Mouse (Mus musculus) adrenal gland, postnatal 10 days (tissue): Measurements from ENCODE around the gene Cpsf6. TPM values are rescaled to one million over a fixed set of nuclear protein-coding genes. Genes with fewer than 3 reads are reported as not detected.
"Not testable (repeated sequence)": the region's sequence is repeated elsewhere in the genome, so short reads cannot be mapped to it uniquely, and the experiment has no call there.

Source experiments
- DNase-seq: peaks from one replicate; pipeline ENCODE4 v3.0.0; 2021; ENCODE audit warnings: mixed read lengths
- total RNA-seq, 2 experiments: library from RNA; stranded (reverse); gene quantifications; 2 replicates each; pipeline ENCODE4 v1.2.3; 2021

Cpsf6 gene
- total RNA-seq, 2 experiments from 2014 or later = 69.7 to 81.3 TPM

DNA sequence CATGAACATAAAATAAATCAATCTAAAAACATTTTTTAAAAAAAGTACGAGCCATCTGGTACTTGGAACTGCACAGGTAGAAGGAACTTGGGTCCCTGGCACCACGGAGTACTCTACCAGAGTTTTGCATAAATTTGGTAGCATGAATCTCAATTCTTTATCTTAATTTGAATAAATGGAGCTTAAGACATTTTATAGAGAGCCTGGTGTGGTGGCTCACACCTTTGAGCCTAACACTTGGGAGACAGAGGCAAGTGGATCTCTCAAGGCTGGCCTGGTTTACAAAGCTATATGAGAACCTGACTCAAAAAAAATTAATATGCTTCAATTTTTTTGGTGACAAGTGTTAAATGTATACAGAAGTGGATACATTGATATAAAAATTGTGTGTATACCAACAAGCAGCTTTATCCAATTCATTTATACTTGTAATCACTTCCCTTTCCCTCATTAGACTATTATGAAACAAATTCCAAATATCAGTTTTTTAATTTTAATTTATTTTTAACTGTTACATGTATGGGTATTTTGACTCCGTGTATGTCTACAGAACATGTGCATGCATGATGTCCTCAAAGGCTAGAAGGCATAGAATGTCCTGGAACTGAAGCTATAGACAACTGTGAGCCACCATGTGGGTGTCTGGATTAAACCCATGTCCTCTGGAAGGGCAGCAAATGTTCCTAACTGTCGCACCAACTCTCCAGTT is 20.6 kb upstream of the Cpsf6 start:
- DNase-seq = no peak

GRCm38 (mm10) chr10:117399839-117400238 is 20.0 kb upstream of the Cpsf6 start:
- no peak for DNase-seq

- DNase-seq = no peak
These were observed 19.4 kb upstream of the Cpsf6 start for GRCm38 (mm10) chr10:117399196-117399595.

- DNase-seq = no peak
These were observed 18.4 kb upstream of the Cpsf6 start for GRCm38 (mm10) chr10:117398044-117398780.

DNA sequence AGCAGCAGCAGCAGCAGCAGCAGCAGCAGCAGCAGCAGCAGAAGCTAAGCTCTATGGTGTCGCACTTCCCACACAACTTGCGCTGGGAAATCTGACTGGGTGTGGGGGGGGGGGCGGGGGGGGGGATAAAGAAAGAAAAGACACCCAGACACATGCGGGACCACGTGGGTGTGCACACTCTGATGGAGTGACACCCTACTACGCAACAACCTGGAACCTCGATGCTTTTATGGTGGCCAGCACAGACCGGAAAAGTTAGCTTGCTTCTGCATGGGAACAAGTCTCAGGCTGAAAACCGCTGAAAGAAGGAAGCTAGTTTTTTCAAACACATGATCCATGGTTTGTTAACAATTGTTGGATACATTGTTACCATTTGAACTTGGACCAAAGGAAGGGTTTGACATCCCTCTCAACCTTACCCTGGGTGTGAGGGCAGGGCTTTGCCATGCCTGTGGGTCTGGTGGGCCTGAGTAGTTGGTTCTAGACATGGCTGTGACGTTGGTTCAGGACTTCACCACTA is 17.4 kb upstream of the Cpsf6 start:
- DNase-seq = no peak

- DNase-seq = no peak
These were observed 16.7 kb upstream of the Cpsf6 start for GRCm38 (mm10) chr10:117396386-117397048.

DNA sequence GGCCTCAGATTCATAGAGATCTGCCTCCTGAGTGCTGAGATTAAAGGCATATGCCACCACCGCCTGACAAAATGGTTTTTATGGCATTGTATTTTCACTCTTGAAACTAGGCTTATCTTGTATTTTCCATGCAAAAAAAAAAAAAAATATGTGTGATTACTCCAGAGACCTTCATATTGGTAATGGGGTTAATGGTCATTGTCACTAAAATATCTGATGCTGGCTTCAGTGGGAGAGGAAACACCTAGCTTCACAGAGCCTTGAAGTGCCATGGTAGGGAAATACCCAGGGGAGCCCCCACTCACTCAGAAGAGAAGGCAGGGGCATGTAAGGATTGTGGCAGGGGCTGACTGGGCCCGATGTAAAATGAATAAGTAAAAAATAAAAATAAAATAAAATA is 16.0 kb upstream of the Cpsf6 start:
- no peak for DNase-seq

GRCm38 (mm10) chr10:117394738-117395550 is 15.1 kb upstream of the Cpsf6 start:
- no peak for DNase-seq

DNA sequence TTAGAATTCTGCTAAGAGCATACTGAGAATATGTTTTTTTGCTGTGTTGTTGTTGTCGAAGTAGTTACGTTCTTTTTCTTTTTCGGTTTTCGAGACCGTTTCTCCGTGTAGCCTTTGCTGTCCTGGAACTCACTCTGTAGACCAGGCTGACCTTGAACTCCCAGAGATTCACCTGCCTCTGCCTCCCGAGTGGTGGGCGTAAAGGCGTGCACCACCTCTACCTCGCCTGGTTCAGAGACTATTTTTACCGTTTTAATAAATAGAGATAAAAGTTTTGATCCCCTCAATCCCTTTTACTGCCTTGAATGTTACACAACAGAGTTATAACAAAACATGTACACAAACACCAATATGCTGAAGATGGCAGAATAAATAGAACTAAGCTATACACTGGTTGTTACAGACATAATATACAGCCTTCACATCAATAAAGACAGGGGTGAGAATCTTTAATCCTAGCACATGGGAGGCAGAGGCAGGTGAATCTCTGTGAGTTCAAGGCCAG is 14.1 kb upstream of the Cpsf6 start:
- DNase-seq = no peak

GRCm38 (mm10) chr10:117393196-117393890 is 13.5 kb upstream of the Cpsf6 start:
- peak; percentile 35 for DNase-seq

DNA sequence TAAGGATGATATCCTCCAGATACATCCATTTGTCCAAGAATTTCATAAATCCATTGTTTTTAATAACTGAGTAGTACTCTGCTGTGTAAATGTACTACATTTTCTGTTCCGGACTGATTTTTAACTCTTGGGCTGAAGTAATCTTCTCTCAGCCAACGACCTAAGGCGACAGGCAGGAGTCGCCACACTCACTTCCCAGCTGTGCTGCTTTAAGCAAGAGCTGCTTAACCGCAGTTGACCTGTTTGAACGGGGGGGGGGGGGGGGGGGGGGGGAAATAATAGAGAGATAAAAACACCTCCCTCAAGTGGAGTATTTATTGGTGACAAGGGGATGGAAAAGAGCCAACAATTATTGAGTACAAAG is 13.0 kb upstream of the Cpsf6 start:
- no peak for DNase-seq

- DNase-seq = not testable (repeated sequence)
These were observed 12.6 kb upstream of the Cpsf6 start for GRCm38 (mm10) chr10:117392397-117392796.

GRCm38 (mm10) chr10:117391801-117392200 is 12.0 kb upstream of the Cpsf6 start:
- DNase-seq = no peak

DNA sequence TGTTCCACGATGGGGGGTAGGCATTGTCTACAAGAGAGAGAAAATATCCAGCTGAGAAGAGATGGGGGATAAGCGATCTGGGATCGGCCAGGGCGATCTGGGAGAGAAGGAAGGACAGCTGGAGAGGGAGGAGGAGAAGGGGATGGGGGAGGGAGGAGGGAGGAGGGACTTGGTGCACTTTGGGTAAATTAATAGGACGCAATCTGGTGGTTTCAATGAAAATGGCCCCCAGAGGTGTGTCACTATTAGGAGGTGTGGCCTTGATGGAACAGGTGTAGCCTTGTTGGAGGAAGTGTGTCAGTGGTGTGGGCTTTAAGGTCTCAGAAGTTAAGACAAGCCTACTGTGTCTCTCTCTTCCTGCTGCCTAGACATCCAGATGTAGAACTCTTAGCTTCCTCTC is 11.2 kb upstream of the Cpsf6 start:
- DNase-seq = no peak

DNA sequence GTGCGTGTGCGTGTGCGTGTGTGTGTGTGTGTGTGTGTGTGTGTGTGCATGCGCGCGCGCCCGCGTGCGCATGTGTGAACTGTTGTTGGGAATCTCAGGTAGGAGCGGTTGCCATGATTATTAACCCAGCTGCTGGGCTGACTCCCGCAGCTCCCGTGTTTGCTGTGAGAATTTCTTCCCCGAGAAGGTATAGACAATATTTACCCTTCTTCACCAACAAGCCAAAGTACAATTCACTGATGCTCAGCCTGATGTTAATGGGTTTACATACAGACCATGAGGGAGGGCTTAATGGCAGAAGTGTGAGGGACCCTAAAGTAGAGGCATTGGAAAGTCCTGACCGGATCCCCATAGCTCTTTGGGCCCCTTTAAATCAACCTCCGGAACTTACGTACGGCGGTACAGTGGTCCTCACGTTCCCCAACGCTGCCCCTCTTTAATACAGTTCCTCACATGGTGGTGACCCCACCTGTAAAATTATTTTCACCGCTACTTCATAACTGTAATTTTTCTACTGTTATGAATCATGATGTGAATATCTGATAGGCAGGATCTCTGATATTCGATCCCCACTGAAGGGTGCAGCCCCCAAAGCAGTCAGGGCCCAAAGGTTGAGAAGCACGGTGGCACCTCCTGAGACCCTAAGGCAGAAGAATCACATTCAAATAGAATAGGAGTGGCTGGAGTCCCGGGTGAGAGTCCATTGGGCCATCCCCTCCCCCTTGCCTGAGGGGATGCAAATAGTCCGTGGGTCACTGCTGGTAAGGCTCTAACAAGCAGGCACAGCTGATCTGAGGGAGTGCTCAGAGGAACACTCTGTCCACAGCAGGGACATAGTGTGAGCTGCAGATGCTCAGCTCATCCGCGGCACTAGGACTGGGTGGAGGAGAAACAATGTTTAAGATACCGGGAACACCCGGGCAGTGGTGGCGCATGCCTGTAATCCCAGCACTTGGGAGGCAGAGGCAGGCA is 10.4 kb upstream of the Cpsf6 start:
- DNase-seq = no peak

DNA sequence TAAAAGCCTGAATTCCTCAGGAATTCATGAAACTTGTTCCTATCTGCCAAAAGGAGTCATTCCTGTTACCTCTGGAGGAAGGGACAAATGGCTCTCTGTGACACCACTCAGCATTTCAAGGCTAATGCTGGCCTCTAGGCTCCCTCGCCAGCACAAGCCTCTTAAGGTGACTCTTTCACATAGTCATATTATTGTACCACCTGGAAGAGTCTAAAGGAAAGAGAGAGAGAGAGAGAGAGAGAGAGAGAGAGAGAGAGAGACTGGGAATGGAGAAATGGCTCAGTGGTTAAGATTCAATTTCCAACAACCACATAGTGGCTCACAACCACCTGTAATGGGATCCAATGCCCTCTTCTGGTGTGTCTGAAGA is 9.5 kb upstream of the Cpsf6 start:
- DNase-seq = no peak

DNA sequence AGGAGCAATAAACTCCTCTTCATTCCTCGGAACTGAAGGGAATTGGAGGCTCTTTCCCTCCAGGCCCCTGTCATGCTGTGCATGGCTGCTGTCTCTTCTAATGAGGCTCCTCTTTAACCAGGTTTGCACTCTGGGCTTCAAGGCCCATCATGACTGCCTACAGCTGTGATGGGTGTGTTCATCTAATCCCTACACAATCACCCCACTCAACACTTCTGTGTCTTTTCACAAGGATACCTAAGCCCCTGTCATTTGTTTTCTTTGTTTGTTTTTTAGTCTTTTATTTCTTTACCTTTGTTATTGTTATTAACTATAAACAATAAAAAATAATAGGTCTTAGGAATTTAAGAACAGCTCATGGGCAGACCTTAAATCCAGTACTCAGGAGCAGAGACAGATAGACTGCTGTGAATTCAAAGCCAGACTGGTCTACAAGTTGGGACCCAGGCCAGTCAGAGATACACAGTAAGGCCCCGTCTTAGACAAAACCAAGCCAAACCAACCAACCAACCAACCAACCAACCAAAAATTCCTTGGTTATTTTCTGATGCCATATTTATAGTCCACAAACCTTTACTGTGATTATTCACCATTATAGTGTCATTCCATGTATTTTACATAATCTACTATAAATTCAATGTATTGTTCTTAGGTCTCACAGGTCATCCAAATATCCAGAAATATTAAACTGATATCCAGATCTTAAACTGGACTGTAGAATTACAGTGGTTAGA is 9.0 kb upstream of the Cpsf6 start:
- no peak for DNase-seq

GRCm38 (mm10) chr10:117387961-117388636 is 8.3 kb upstream of the Cpsf6 start:
- not testable (repeated sequence) for DNase-seq

- no peak for DNase-seq
These were observed 7.2 kb upstream of the Cpsf6 start for GRCm38 (mm10) chr10:117386981-117387380.
